Mouse (Mus musculus) WW6 (cell line): ENCODE data around the gene Eci1.

Experiments
- DNase-seq: peaks from one replicate; pipeline ENCODE4 v3.0.0-alpha.2; 2013; ENCODE audit warnings: low read depth, low spot score

Eci1 gene

DNA sequence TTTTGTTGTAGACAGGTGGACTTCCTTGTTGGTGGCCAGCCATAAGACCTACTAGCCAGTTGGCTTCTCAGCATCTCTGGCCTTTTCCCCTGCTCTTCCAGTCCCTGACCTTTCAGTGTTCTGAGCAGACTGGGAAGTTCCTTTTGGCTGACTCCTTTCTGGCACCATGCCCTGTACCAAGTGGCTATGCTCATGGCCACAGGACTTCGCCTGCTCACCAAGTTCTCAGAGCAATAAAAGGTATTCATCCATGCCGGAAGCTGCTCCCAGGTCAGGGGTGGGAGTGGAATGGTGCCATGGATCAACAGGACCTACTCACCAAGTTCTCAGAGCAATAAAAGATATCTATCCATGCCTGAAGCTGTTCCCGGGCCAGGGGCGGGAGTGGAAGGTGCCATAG lies 46.1 kb downstream of the Eci1 start:
- DNase-seq: no peak

DNA sequence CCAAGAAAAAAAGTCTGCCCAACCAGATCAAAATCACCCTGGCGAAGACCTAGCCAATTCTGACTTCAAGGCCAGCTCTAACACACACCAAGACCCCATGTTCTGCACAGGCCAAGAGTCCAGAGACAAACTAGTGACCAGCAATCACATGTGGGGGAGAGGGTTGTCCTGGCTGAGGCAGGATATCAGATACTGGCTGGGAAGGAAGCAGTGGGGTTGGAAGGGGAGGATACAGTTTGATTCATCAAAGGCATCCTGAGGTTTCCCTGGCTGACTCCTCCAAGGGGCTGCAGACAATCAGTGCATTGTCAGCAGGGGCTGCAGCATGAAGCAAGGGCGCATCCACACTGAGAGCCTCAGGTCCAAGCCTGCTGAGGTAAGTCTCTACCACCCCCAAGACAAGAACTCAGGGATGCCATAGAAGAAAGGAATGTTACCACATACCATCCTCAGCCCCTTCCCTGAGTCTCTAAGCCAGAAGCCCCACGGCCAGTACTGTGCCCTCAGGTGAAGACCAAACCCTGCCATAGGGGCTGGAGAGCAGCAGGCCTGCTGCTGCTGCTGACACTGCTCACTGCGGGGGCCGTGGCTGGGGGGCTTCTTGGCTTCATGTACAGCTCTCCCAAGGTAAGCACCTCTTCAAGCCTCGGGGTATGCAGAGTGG lies 47.3 kb downstream of the Eci1 start, which contains the start of gene Bricd5:
TSS of gene Bricd5 (plus strand) at position 273 of the 664 bp plus-strand sequence.
- no peak for DNase-seq

DNA sequence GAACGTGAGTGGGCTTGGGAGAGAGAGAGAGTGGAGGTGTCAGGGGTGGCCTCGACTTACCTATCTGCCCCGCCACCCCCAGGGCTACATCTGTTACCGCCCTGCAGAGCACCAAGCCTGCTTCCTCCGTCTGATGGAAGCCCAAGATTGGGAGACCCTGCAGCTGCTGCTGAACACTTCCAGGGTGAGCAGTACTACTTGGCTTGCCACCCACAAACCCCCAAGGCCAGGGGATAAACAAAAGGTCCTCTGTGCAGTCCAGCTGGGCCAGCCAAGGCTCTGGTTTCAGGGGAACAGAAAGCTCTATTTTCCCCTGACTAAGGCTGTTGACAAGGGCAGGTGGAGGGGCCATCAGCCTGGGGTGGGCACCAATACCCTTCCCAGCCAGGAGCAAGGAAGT lies 48.1 kb downstream of the Eci1 start:
- no peak for DNase-seq

DNA sequence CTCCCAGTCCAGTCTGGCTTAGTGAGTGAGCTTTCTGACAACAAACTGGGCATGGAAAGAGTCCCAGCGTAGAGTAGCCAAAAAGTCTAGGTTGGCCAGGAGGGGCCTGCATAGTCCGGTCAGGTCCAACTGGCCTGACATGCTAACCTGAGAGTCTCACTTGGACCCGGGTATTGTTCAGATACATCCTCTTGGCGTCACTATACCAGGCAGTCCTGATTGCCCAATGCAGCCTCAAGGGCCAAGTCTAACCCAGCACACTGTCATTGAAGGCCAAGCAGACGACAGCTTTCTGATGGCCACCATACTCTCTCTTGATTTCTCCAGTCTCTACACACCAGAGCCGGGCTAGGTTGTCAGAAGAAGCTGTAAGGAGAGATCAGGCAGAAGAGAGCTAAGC lies 49.1 kb downstream of the Eci1 start:
- DNase-seq: no peak

DNA sequence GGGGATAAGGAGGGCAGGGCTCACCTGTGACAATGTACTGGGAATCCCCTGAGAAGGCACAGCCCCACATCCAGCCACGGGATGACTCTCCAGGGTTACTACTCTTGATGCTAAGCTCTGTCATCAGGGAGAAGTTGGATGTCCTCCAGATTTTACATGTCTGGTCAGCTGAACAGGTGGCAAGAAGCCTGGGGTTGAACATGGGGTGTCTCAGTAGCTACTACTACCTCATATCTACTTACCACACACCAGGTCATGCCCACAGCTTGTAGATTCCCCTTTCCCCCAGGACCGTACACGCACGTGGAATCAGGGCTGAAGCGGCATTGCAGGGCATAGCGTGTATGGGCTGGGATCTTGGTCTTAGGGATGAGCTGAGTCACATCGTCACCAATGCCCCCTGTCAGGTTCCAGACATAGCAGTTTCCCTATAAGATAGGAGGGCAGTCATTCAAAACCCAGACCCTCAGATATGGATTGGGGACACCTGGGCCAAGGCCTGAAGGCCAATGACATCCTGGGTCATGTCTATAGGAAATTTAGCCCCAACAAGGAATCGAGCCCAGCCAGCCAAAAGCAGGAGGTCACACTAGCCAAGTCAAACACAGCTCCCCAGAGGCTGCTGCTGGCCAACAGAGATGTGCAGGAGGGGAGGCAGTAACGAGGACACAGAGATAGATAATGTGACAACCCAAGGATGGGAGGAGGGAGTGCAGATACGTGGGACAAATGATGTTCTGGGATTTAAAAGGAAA lies 49.8 kb downstream of the Eci1 start:
- DNase-seq: no peak

DNA sequence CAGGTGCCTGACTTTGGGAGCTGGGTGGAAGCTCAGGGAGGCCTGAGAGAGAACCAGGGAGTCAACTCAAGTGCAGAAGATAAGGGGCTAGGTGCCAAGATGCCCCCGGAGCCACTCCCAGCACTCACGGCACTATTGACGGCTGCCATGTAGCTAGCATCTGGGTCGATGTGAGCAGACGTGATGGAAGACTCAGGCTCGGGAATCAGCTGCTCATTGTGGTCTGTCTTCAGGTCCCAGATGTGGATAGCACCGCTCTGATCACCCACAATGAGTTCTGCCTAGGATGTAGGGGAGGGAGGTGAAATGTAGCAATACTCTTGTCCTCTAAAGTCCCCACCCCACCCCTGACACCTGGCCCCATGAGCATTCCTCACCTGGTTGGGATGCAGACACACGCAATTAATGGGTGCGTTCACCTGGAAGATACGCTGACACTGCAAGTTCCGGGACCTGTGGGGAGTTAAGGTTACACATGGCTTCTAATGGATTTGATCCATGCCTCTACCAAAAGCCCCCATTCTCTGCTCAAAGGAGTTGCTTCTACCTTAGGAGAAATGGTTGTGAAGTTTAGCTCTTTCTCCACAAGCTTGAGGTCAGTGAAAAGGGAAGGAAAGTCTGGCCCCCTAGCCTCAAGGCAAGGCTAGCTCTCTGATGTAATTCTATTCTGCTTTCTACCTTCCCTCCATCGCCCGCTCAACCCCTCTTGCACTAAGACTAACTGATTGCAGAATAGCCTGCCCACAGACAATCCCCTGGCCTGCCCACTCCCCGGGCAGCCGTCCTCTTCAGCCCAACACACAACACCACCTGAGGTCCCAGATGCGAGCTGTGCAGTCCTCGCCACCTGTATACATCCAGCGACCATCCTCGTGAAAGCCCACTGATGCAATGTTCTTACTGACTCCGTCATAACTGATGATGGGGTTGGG lies 50.9 kb downstream of the Eci1 start:
- DNase-seq: no peak

DNA sequence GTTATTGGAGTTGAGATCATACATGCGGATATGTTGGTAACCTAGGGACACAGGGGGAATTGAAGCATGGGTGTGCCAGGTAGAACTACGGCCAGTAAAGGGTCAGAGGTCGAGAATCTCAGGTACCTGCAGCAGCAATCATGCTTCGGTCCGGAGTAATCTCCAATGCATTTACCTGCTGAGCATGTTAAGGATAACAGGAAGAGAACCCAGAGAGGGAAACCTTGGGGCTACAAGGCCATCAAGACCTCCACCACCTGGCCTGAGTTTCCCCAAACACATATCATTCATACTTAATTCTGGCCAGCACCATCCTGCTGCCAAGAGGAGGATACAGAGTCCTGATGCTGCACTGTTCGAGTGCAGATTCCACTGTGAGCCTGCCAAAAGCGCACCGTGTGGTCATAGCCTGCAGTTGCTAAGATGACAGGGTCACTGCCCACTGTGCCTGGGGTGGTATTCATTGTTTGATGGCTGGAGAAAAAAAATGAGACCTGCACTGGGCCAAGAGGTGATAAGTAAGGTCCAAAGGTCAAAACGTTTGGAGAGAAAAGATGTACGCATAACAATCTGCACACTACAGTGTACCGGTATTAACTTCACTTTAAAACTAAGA lies 51.7 kb downstream of the Eci1 start:
- DNase-seq: no peak

DNA sequence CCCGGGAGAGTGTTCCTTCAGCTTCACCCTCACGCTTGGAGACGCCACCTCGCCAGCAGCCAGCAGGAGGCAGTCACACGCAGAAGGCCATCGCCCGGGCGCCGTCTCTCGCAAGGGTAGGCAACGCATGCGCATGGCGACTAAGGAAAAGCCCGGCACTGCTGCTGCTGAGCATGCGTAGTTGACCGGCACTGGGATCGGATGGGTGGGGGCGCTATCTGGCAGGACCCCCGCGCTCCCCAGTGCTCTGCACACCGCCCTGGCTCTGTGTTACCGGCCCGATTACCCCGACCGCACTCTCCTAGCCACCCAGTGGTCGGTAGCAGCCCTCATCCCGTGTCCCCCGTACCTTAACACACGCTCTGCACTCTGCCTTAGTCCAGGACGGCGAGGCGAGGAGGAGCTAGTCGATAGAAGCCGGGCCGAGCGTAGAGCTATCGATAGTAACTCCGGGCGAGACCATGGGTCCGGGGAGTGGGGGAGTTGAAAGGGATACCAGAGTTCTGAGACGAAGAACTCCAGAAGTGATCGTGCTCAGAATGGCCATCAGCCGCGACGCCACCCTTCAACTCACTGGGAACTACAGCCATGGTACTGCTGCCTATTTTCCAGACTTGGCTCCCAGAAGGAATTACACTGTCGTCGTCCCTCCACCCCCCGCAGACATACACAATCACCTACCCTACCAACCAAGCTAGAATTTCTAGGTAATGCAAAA lies 52.4 kb downstream of the Eci1 start, which contains the start of gene Mlst8:
TSS of gene Mlst8 (minus strand) at position 416 of the 718 bp plus-strand sequence.
- peak; percentile 91 for DNase-seq

DNA sequence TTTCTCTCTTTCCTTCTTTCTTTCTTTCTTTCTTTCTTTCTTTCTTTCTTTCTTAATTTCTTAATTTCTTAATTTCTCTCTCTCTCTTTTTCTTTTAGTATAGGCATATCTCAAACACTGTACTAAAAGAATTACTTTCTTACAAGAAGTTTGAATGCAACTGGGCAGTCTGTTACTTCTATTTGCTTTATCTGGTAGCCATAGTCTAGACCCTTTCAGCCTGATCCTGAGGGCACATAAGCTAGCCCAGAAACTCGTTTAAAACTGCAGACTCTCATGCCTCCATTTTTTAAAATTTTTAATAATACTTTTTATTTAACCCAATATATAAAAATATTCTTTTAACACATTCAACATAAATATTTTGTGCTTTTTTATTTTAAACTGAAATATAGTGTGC lies 53.0 kb downstream of the Eci1 start:
- DNase-seq: no peak

DNA sequence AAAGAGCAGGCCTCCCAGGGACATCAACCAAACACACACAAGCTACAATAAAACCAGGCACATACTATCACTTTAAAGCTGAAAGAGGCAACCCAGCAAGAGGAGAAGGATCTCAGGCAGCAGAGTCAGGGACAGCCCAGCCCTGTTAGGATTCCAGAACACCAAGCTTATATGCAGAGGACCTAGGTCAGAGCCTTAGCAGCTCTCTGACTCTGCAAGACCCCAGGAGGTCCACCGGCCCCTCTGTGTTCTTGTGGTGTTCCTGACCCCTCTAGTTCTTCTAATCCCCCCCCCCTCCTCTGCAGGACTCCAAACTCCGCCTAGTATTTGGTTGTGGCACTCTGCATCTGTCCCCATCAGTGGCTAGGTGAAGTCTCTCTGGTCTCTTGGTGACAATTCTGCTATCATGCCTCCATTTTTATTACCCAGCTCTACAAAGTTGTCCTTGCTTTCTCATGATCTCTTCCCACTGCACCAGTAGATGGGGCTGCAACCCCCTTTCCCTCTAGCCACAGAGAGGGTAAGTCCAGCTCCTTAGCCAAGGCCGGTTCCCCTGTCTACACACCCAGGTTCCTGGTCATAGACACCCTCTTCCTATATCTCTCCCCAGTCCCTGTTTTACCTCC lies 53.9 kb downstream of the Eci1 start:
- DNase-seq: no peak

DNA sequence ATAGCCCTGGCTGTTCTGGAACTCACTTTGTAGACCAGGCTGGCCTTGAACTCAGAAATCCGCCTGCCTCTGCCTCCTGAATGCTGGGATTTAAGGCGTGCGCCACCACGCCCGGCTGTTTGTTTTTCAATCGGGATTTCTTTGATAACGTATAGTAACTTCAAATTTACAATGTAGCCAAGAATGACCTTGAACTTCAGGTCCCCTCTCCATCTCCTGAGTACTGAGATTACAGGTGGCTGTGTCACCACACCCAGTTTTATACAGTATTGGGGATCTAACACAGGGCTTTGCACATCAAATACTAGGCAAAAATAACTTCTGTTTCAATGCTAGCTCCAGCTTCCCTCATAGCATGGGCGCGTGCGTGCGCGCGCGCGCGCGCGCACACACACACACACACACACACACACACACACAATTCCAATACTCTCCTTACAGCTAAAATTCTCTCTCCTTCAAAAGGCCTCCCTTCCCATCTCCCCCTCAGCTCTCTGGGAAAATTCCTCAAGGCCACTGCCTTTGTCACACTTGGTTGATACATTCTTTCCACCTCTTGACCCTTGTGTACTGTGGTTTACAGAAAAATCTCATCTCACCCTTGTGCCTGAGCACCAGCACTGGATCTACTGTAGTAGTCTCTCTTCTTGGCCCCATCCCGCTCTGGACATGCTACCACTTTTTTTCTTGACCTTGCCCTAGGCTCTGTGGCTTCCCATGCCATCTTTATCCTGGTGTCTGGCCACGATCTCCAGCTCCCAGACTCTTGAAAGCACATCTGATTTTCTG lies 54.8 kb downstream of the Eci1 start:
- DNase-seq: no peak

DNA sequence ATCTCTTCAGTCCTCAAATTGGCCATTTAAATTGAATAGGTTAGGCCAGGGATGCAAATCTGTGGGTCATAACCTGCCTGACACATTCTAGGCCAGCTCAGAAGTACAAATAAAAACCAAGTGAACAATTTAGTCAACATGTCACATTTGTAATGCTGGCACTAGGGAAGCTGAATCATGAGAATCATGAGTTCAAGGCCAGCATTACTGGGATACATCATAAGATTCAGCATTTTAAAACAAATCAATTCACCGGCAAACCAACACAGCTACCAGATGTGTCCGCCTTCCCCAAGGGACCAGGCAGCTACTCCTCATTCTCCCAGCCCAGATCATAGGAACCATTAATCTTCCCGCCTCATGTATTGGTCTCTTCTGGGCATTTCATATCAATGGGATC lies 57.1 kb downstream of the Eci1 start:
- no peak for DNase-seq

DNA sequence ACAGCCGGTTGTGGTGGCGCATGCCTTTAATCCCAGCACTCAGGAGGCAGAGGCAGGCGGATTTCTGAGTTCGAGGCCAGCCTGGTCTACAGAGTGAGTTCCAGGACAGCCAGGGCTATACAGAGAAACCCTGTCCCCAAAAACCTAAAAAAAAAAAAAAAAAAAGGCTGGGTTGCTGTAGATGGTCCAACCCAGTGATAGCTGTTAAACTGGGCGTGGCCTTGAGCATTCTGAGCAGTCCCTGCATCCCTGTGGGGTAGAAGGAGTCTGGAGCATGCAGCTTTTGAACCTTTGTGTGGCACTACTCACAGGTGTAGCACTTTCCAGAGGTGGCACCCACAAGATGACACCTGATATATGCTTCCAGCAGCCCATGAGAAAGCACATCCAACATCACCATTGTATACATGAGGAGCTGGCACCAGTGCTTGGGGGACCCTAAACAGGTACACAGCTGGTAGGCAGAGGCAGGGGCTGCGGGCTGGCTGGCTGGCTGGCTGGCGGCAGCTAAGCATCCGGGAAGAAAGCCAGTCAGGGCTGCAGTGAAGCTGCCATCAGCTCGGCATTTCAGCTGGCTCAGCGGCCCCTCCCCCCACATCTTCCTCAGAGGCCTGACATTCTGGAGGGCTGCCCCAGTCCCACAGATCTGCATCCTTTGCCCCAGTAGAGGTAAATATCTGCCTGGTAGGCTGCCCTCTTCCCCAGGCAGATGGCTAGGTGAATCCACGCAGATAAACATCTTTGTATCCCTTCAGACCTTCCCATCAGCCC lies 58.8 kb downstream of the Eci1 start:
- DNase-seq: no peak

DNA sequence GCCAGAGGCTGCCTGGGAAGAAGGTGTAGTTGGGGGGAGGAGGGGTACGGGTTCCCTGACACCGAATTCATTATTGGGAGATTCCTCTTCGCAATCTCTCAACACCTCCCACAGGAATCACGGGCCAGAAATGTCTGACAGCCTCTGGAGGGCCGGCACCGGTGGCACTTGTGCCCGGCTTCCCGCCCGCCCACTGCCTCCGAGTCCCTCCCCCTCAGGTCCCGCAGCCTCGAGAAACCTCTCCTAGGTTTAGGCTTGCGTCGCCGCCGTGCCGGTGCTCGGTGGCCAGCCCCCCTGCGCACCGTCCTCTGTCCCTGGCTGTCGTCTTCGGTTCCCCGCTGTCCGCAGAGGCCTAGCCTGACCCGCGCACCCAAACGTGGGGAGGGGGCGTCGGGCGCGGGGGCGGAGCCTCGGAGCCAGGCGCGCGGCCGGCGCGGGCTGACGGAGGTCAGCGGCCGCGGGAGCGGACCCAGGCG lies 61.8 kb downstream of the Eci1 start, which contains the start of gene Caskin1:
TSS of gene Caskin1 (plus strand) at position 416 of the 476 bp plus-strand sequence.
- DNase-seq: no peak

DNA sequence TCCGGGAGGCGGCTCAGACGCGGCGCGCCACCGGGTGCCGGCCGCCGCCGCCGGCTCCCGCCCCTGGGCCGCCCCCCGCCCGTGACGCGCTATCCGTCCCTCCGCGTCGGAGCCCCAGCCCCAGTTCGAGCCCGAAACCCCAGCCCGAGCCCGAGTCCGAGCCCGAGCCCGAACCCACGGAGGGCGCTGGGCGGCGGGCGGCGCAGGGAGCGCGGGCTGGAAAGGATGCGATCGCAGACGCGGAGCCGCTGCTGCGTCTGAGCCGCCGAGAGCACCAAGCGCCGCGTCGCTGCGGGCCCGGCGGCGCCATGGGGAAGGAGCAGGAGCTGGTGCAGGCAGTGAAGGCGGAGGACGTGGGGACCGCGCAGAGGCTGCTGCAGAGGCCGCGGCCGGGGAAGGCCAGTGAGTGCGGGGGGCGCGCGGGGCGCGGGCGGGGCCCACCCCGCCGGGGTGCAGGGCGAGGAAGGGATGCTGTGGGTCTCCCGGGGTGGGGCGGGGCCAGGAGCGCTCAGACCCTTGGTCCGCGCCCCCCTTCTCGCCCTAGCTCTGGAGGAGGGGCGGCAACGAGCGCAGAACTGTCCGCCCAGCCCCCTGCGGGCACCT lies 62.3 kb downstream of the Eci1 start:
- DNase-seq: no peak
